Mouse (Mus musculus) lung, embryonic 16.5 days (tissue): Measurements from ENCODE around the gene Abcc1. TPM values are rescaled to one million over a fixed set of nuclear protein-coding genes. Genes with fewer than 3 reads are reported as not detected.

Experiments used
- ATAC-seq: fragments of 200-750 bp; cut with Nextera tagmentation; 2 replicates; pipeline ENCODE4 v1.8.0; 2017; ENCODE audit warnings: low read depth, mild to moderate bottlenecking, moderate library complexity
- H3K27ac ChIP-seq: fragments of 300-500 bp; sonication (generic); 2 replicates; pipeline ENCODE4 v1.5.1; 2014; ENCODE audit warnings: mild to moderate bottlenecking, control low read depth, low read length
- H3K27me3 ChIP-seq: fragments of 300-500 bp; sonication (generic); 2 replicates; pipeline ENCODE4 v1.6.1; 2014; ENCODE audit warnings: low read depth, low read length, mixed read lengths; ENCODE audit not compliant: control insufficient read depth, insufficient read depth
- H3K36me3 ChIP-seq: fragments of 300-500 bp; sonication (generic); 2 replicates; pipeline ENCODE4 v1.6.1; 2014; ENCODE audit warnings: low read length; ENCODE audit not compliant: control insufficient read depth, insufficient read depth
- H3K4me1 ChIP-seq: fragments of 300-500 bp; sonication (generic); replicated peaks from 2 replicates; pipeline ENCODE4 v1.6.1; 2014; ENCODE audit warnings: low read length, mixed read lengths; ENCODE audit not compliant: control insufficient read depth, insufficient read depth
- H3K4me2 ChIP-seq: fragments of 300-500 bp; sonication (generic); 2 replicates; pipeline ENCODE4 v1.6.1; 2014; ENCODE audit warnings: low read depth, low read length, control low read depth
- H3K4me3 ChIP-seq: fragments of 300-500 bp; sonication (generic); 2 replicates; pipeline ENCODE4 v1.5.1; 2014; ENCODE audit warnings: mild to moderate bottlenecking, low read length, control low read depth
- H3K9ac ChIP-seq: fragments of 300-500 bp; sonication (generic); 2 replicates; pipeline ENCODE4 v1.6.1; 2014; ENCODE audit warnings: low read length, control low read depth
- H3K9me3 ChIP-seq: fragments of 300-500 bp; sonication (generic); 2 replicates; pipeline ENCODE4 v1.6.1; 2016; ENCODE audit warnings: low read length; ENCODE audit not compliant: control insufficient read depth
- WGBS: fragments of 180-500 bp; shearing (Covaris S2); extraction: QIAGEN DNeasy Blood & Tissue Kit; methylation state at CpG from one replicate; pipeline ENCODE4 v1.1.7; 2014; 5-methylcytosine and 5-hydroxymethylcytosine counted together
- polyA plus RNA-seq: library from polyadenylated mRNA; unstranded; fragments of >200 nt; fragmentation: Nextera tagmentation; extraction: Ambion mirVana; gene quantifications from 2 replicates; pipeline ENCODE4 v1.2.1, GENCODE M21; 2015

The Abcc1 gene
- polyA plus RNA-seq, 1 experiment from 2014 or later = 9.2 TPM

DNA sequence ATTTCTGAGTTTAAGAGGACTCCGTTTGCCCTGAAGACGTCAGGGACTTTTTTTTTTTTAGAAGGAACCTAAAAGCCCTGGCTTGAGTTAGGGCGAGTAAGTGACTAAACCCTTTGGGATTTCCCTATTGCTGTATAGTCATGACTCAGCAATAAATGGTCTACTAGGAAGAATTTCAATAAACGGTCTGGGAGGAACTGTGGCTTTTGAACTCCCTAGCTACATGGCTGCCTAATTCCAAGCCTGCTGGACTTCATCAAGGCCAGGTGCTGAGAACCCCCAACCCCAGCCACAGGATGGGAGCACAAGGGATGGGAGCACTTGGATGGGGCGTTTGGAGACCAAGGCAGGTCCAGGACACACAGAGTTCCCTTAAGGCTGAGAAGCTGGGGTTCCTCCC is 8.7 kb upstream of the Abcc1 start:
- Histone ChIP-seq H3K27me3 (no peaks in the 10 kb centered on the region), H3K4me2 (no peak overlapping the region), H3K36me3 (no peaks in the 10 kb centered on the region), H3K9me3 (no peaks in the 10 kb centered on the region), H3K9ac (no peak overlapping the region), H3K4me3 (no peak overlapping the region), H3K27ac (no peak overlapping the region), H3K4me1 (no peaks in the 10 kb centered on the region)
- no peak for ATAC-seq
- WGBS = 45% methylated on average over 5 of the region's 5 CpGs

DNA sequence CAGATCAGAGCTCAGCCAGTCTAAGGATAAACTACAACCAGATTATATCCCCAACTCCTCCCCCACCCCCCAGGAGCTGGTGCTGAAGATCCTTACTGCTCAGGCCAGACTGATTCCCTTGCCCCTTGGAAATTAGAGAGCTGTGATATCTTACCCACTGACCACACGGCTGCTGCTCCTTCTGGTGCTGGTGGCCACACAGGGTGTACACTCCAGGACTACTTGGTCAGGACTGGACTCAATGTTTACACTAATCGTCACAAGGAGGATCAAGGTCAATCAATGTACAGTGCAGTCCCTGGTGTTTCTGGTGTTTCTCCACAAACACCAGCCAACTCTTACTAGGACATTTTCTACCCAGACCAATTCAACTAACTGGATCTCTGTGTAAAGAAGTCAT is 3.5 kb upstream of the Abcc1 start:
- H3K9me3 ChIP-seq = no peaks in the 10 kb centered on the region
- H3K27ac ChIP-seq = no peak overlapping the region
- ATAC-seq = no peak
- H3K4me2 ChIP-seq = no peak overlapping the region
- no peaks in the 10 kb centered on the region for H3K36me3 ChIP-seq
- H3K9ac ChIP-seq = no peak overlapping the region
- H3K4me3 ChIP-seq = no peak overlapping the region
- peaks cover 2% of the 10 kb centered on the region; the same call in 1 of the 2 replicates for H3K4me1 ChIP-seq
- WGBS = 42% methylated on average over 2 of the region's 2 CpGs
- no peaks in the 10 kb centered on the region for H3K27me3 ChIP-seq

DNA sequence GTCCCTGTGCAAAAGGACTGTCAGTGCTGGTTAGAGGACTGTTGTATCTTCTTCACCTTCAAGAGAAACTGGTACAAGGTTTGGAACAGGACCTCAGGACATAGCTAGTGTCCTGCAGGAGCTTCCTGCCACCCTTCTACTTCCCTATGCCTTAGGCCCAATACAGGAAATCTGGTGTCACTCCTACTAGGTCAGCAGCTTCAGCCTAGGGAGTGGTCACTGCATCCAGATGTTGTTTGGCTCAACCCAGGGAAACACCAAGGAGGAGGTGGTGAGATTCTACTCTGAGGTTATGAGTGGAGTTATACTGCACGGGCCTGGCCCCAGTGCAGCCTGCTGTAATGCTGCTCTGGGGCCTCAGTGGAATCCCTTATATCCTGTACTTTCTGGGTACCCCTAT is 2.8 kb upstream of the Abcc1 start:
- Histone ChIP-seq H3K4me2 (no peak overlapping the region), H3K27ac (no peak overlapping the region), H3K4me1 (peaks cover 2% of the 10 kb centered on the region; the same call in 1 of the 2 replicates), H3K27me3 (no peaks in the 10 kb centered on the region), H3K9ac (no peak overlapping the region), H3K36me3 (no peaks in the 10 kb centered on the region), H3K9me3 (no peaks in the 10 kb centered on the region), H3K4me3 (no peak overlapping the region)
- ATAC-seq = no peak
- 62% methylated on average over 1 of the region's 1 CpGs for WGBS

DNA sequence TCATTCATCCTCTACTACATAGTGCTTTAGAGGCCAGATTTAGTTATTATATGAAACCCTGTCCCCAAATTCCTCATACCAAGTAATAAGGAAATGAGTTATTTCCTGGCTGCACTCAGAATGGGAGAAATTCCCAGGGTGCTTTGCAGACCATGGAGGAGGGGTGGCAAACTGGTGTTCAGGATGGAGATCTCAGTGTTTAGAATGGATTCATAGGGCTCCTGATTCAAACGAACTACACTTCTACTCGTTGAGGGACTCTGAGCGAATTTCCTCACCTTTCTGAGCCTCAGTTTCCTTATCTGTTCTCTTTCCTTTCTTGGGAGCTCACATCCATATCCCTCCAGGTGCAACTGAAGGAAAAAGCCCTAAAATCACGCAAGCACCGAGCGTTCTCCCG is 427 bp upstream of the Abcc1 start:
- H3K36me3 ChIP-seq = no peaks in the 10 kb centered on the region
- peak overlapping the region; percentile 81 for H3K4me3 ChIP-seq
- peak; percentile 48 for ATAC-seq
- no peaks in the 10 kb centered on the region for H3K9me3 ChIP-seq
- H3K27me3 ChIP-seq = no peaks in the 10 kb centered on the region
- H3K9ac ChIP-seq = peak overlapping the region; percentile 85
- H3K4me1 ChIP-seq = peaks cover 2% of the 10 kb centered on the region; the same call in 1 of the 2 replicates
- no peak overlapping the region for H3K27ac ChIP-seq
- H3K4me2 ChIP-seq = peak overlapping the region; percentile 85
- WGBS = 2% methylated on average over 7 of the region's 7 CpGs

DNA sequence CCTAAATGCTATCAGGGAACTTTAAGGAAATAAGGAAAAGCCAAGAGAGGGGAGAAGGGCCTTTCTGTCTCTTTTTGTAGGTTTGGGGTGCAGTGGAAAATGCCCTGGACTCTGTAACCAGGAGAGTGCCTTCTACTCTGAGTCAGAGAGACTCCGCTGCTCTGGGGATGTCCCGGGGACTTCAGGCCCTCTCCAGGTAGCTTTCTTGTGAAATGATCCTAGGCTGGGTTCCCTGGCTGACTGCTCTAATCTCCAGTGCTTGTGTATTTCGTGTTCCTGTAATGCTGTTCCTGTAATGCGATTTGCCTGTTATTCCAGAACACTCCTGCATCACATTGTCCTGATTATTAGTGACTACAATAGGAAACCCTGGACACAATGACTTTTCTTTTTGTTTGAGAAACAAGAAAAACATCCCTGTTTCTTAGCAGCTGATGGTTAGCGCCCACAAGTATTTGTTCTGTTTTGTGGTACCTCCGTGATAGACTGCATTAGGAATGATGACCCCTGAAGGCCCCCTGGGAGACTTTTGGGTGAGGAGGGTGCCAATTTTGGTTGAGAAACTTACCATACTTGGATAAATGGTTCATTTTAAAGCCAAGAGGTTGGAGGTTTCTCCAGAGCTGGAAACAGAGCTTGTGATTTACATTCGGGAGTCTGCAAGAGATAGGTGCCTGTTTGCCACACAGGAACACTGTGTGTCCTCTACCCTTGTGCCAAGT is 902 bp downstream of the Abcc1 start:
- Histone ChIP-seq H3K4me1 (peaks cover 2% of the 10 kb centered on the region; the same call in 1 of the 2 replicates), H3K9ac (peak overlapping the region; percentile 85), H3K36me3 (no peaks in the 10 kb centered on the region), H3K4me3 (peak overlapping the region; percentile 81), H3K27ac (no peak overlapping the region), H3K4me2 (peak overlapping the region; percentile 85), H3K27me3 (no peaks in the 10 kb centered on the region), H3K9me3 (no peaks in the 10 kb centered on the region)
- WGBS = 33% methylated on average over 7 of the region's 7 CpGs
- ATAC-seq = no peak

DNA sequence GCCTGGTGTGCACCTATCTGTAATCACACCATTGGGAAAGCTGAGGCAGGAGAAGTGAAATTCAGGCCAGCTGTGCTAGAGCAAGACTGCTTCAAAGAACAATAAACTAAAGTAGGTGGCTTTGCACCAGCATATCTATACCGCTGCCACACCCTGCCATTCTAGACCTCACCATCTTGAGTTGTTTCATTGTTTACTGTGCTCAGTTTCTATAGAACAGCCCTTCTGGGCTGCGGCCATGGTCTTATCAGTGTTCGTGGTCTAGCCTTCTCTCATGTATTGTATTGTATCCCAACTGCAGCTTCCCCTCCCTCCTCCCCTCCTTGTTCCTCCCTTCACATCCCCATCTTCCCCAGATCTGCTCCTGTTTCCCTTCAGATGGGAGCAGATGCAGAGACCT is 2.1 kb downstream of the Abcc1 start:
- H3K27me3 ChIP-seq = no peaks in the 10 kb centered on the region
- no peak overlapping the region for H3K9ac ChIP-seq
- no peak overlapping the region for H3K4me2 ChIP-seq
- WGBS = 82% methylated on average over 3 of the region's 3 CpGs
- H3K36me3 ChIP-seq = no peaks in the 10 kb centered on the region
- no peak for ATAC-seq
- H3K4me1 ChIP-seq = peaks cover 2% of the 10 kb centered on the region; the same call in 1 of the 2 replicates
- H3K9me3 ChIP-seq = no peaks in the 10 kb centered on the region
- no peak overlapping the region for H3K4me3 ChIP-seq
- H3K27ac ChIP-seq = no peak overlapping the region

DNA sequence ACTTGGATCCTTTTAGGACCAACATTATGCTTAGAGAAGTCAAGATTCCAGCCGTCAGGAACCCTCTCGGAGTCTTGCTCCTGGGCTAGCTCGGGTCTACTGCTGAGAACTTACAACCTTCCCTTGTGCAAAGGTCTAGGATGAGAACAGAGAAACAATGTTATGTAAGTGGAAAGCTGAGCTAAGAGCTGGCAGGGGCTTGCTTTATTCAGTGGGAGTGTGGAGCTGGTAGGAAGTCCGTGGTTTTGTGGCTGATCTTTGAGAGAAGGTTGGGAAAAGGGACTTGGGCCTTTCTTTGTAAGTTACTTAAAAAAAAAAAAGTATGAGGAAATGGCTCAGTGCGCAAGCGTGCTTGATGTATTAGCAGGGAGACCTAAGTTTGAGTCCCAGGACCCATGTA is 2.7 kb downstream of the Abcc1 start:
- H3K4me3 ChIP-seq = no peak overlapping the region
- no peak overlapping the region for H3K27ac ChIP-seq
- H3K9me3 ChIP-seq = no peaks in the 10 kb centered on the region
- H3K4me1 ChIP-seq = peaks cover 2% of the 10 kb centered on the region; the same call in 1 of the 2 replicates
- H3K4me2 ChIP-seq = no peak overlapping the region
- no peaks in the 10 kb centered on the region for H3K36me3 ChIP-seq
- WGBS = 85% methylated on average over 6 of the region's 6 CpGs
- ATAC-seq = no peak
- no peaks in the 10 kb centered on the region for H3K27me3 ChIP-seq
- no peak overlapping the region for H3K9ac ChIP-seq

DNA sequence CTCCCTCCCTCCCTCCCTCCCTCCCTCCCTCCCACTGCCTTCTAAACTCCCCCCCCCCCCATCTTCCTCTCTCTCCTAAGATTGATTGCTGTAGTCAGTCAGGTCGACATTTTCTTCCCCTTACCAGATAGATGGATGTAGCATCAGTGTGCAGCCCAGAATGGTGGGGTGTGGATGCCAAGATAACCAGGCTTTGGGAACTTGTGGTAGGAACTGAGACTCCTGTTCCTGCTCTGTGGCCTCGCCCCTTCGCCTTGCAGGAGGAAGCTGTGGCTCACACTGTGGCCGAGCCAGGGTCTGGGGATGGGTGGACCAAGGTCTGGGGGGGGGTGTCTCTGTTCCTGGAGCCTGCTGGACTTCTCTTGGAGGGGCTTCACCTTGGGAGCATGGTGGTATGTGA is 4.1 kb downstream of the Abcc1 start:
- Histone ChIP-seq H3K4me3 (no peak overlapping the region), H3K4me2 (no peak overlapping the region), H3K27ac (no peak overlapping the region)

DNA sequence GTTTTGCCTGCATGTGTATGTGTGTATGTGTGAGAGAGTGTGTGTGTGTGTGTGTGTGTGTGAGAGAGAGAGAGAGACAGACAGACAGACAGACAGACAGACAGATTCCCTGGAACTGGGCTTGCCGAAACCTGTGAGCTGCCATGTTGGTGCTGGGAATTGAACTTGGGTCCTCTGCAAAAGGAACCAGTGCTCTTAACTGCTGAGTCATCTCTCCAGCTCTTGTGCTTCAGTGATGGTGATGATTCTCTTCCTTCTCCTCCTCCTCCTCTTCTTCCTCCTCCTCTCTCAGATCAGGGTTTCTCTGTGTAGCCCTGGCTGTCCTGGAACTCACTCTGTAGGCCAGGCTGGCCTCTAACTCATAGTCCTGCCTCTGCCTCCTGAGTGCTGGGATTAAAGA is 4.7 kb downstream of the Abcc1 start:
- Histone ChIP-seq H3K4me2 (no peak overlapping the region), H3K9ac (no peak overlapping the region), H3K4me3 (no peak overlapping the region), H3K27ac (no peak overlapping the region), H3K36me3 (no peaks in the 10 kb centered on the region), H3K27me3 (no peaks in the 10 kb centered on the region), H3K9me3 (no peaks in the 10 kb centered on the region), H3K4me1 (peaks cover 2% of the 10 kb centered on the region; the same call in 1 of the 2 replicates)
- no peak for ATAC-seq
- 94% methylated on average over 1 of the region's 1 CpGs for WGBS

More for the DNA sequence above, 4.1 kb downstream of the Abcc1 start:
- 56% methylated on average over 4 of the region's 4 CpGs for WGBS
- Histone ChIP-seq H3K4me1 (peaks cover 2% of the 10 kb centered on the region; the same call in 1 of the 2 replicates), H3K9ac (no peak overlapping the region), H3K36me3 (no peaks in the 10 kb centered on the region), H3K9me3 (no peaks in the 10 kb centered on the region), H3K27me3 (no peaks in the 10 kb centered on the region)
- no peak for ATAC-seq
